Comparison of ENCODE assay signal across 22 mouse cellular contexts in genomic region chr13:101473349-101473748, GRCm38 (mm10).
"Had no signal": no experiment of that assay in that cellular context is flagged by ENCODE, and none has a peak within 500 bp of the region (broad histone marks: within the 10 kb centered on the region; RNA-seq: fewer than 3 reads in every experiment).

No protein-coding gene starts in this region.

- DNase-seq: heart, postnatal 10 days; heart, postnatal 14 days; heart, postnatal 36 days; heart, postnatal 4 days; kidney, adult 11 months; kidney, adult 18-20 months; kidney, adult 2 months; kidney, adult 8-10 months; kidney, adult 9 months; kidney, postnatal 10 days; kidney, postnatal 14 days; kidney, postnatal 25 days; kidney, postnatal 36 days; kidney, postnatal 4 days; layer of hippocampus, adult 9-11 months; layer of hippocampus, postnatal 36 days had no signal

- ATAC-seq: hindbrain, embryonic 16.5 days; hindbrain, postnatal 0 days; inflammation-experienced regulatory T-cells, adult 6 months; intestine, embryonic 15.5 days; intestine, embryonic 16.5 days; intestine, postnatal 0 days had no signal
